Mouse (Mus musculus) urinary bladder, postnatal 14 days (tissue): Measurements from ENCODE around the gene Hif3a.
A peak's percentile ranks its signal among the peaks of the same experiment; 100 is the strongest.

Experiments
- DNase-seq: peaks from one replicate; pipeline ENCODE4 v3.0.0; 2021; ENCODE audit warnings: low spot score

Gene Hif3a

GRCm38 (mm10) chr7:16992451-16992807 lies 69.8 kb downstream of the Hif3a start, which contains the start of gene Ccdc8:
Gene Ccdc8 (plus strand): TSS chr7:16992708.
- no peak for DNase-seq

DNA sequence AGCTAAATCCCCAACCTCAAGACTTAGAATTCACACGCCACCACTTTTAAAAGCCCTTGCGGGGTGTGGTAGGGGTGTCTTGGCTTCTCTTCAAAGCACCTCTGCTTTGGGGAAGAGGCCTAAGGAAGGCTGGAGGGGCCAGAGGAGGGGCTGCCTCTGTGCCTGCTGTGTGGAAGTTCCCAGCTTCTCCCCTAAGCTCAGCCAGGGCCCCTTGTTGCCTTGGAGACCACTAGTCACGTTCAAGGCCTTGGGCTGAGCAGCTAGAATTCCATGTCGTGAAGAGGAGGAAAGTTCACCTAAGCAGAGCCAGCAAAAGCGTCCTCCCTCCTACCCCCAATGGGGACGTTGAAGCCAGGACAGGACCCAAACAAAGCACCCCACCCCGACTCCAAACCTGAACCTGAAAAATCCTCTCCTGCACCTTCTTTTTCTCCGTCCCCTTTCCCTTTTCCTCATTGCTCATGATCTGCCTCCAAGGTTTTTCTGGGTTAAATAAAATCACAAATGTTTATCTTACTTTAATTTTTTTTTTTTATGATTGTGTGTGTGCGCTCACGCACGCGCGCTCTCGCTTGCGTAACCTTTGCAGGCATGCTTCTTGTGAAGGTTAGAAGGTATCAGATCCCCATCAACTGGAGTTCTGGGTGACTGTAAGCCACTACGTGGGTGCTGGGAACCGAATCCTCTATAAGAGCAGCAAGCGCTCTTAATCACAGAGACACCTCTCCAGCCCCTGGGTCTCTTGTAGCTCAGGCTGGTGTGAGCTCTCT lies 70.4 kb downstream of the Hif3a start:
- DNase-seq, result no peak

DNA sequence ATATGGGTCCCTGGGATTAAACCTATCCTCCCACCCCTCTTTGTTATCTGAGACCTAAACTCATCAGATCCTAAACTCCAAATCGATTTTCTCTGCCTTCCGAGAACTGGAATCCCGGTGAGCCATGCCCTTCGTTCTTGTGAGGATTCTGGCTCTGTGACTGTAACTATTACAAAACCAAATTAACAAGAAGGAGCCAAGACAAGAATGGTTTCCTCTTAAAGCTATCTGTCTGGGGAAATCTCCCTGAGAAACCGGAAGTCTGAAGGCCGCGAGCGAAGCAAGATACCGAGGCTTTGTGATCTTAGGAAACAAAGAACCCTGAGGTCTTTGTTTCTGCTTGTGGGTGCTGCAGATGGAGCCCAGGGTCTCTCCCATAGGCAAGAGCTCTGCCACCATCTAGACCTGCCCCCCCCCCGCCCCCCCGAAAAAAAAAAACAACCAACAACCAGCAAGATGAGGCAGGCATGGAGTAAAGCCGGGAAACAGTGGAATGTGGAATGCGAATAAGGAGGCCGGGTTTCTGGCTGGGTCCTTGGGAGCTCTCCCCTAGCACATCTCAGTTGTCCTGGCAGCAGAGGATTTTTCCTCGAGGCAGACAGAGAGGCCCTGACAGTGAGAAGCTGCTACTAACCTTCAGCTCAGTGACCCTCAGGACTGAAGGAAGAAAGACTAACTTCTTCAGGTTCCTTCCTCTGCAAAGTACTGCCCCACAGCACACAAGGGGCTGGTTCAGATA lies 72.1 kb downstream of the Hif3a start:
- DNase-seq, result no peak

DNA sequence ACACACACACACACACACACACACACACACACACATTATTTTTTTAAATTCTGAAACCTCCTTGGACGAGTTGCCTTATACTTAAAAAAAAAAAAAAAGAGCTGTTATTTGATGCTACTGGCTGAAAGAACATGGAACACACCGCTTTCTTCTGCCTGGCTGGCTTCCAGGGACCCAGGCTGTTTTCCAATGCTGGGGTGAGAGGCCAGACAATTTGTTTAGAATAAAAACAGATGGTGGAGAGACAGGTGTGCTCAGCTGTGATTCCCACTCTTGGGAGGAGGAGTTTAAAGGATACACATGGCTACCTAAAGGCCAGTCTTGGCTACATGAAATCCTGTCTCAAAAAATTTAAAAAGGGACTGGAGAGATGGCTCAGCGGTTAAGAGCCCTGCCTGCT lies 73.8 kb downstream of the Hif3a start:
- DNase-seq, result peak; percentile 65

- no peak for DNase-seq
Observed at GRCm38 (mm10) chr7:16987541-16988149, 74.6 kb downstream of the Hif3a start.

- no peak for DNase-seq
Observed at GRCm38 (mm10) chr7:16982859-16983568, 79.2 kb downstream of the Hif3a start, which contains the start of gene Gm42372. Gene Gm42372 (plus strand): TSS chr7:16983086.
